Mouse (Mus musculus): ENCODE data around the gene Bri3. TPM values are rescaled to one million over a fixed set of nuclear protein-coding genes. Genes with fewer than 3 reads are reported as not detected.

Gene Bri3
- polyA plus RNA-seq, 1 experiment from 2014 or later, result 128 TPM

- no peaks in the 10 kb centered on the region for H3K4me1 ChIP-seq (ENCODE audit: control insufficient read depth, insufficient read depth, low read length)
- no peaks in the 10 kb centered on the region for H3K27me3 ChIP-seq (ENCODE audit: control insufficient read depth, insufficient read depth, low read length)
- H3K27ac ChIP-seq (replicated peaks; ENCODE audit: low read depth, low read length), result no peak overlapping the region
- no peak overlapping the region for H3K4me2 ChIP-seq (ENCODE audit: low read depth, severe bottlenecking)
- H3K36me3 ChIP-seq (ENCODE audit: control insufficient read depth, insufficient read depth, low read length), result no peaks in the 10 kb centered on the region
- WGBS, result 61% methylated on average over 2 of the region's 2 CpGs
- DNase-seq (ENCODE audit: low spot score) (no peak), ATAC-seq (ENCODE audit: insufficient number of reproducible peaks, low FRiP score, low TSS enrichment, low read depth) (no peak)
- H3K9ac ChIP-seq (ENCODE audit: low read length), result no peak overlapping the region
- H3K9me3 ChIP-seq (ENCODE audit: control insufficient read depth, low read length), result no peaks in the 10 kb centered on the region; the same call in 1 of the 2 replicates
- no peak overlapping the region for H3K4me3 ChIP-seq (ENCODE audit: low read depth, low read length)
These were observed 1.4 kb downstream of the Bri3 start for GRCm38 (mm10) chr5:144245592-144245991.

DNA sequence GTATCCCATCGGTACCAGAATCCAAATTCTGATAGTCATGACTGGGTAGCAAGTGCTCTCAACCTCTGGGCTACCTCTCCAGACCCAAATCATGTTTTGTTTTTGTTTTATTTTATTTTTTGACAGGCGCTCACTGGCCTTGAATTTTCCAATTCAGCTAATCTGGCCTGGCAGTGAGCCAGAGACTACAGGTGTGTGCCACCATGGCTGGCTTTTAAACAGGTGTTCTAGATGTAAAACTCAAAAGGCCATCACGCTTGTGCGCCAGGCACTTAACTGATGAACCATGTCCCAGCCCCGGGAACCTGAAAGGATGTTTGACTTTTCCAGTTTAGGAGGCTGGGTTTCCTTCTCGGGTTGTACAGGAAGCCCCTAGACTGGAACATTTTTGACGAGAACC is 2.4 kb downstream of the Bri3 start:
- H3K4me1 ChIP-seq (ENCODE audit: control insufficient read depth, insufficient read depth, low read length), result no peaks in the 10 kb centered on the region
- H3K27ac ChIP-seq (replicated peaks; ENCODE audit: low read depth, low read length), result no peak overlapping the region
- no peak overlapping the region for H3K4me2 ChIP-seq (ENCODE audit: low read depth, severe bottlenecking)
- DNase-seq (ENCODE audit: low spot score), result no peak
- no peak overlapping the region for H3K9ac ChIP-seq (ENCODE audit: low read length)
- no peak overlapping the region for H3K4me3 ChIP-seq (ENCODE audit: low read depth, low read length)
- H3K36me3 ChIP-seq (ENCODE audit: control insufficient read depth, insufficient read depth, low read length), result no peaks in the 10 kb centered on the region
- H3K27me3 ChIP-seq (ENCODE audit: control insufficient read depth, insufficient read depth, low read length), result no peaks in the 10 kb centered on the region
- no peak for ATAC-seq (ENCODE audit: insufficient number of reproducible peaks, low FRiP score, low TSS enrichment, low read depth)
- 80% methylated on average over 7 of the region's 7 CpGs for WGBS
- no peaks in the 10 kb centered on the region; the same call in 1 of the 2 replicates for H3K9me3 ChIP-seq (ENCODE audit: control insufficient read depth, low read length)

- no peak overlapping the region for H3K9ac ChIP-seq (ENCODE audit: low read length)
- H3K27ac ChIP-seq (replicated peaks; ENCODE audit: low read depth, low read length), result no peak overlapping the region
- no peak overlapping the region for H3K4me2 ChIP-seq (ENCODE audit: low read depth, severe bottlenecking)
- no peaks in the 10 kb centered on the region for H3K4me1 ChIP-seq (ENCODE audit: control insufficient read depth, insufficient read depth, low read length)
- 74% methylated on average over 10 of the region's 10 CpGs for WGBS
- H3K27me3 ChIP-seq (ENCODE audit: control insufficient read depth, insufficient read depth, low read length), result no peaks in the 10 kb centered on the region
- no peaks in the 10 kb centered on the region for H3K36me3 ChIP-seq (ENCODE audit: control insufficient read depth, insufficient read depth, low read length)
- no peak for ATAC-seq (ENCODE audit: insufficient number of reproducible peaks, low FRiP score, low TSS enrichment, low read depth)
- no peak for DNase-seq (ENCODE audit: low spot score)
- no peaks in the 10 kb centered on the region; the same call in 1 of the 2 replicates for H3K9me3 ChIP-seq (ENCODE audit: control insufficient read depth, low read length)
- H3K4me3 ChIP-seq (ENCODE audit: low read depth, low read length), result no peak overlapping the region
These were observed 3.1 kb downstream of the Bri3 start for GRCm38 (mm10) chr5:144247307-144247706.

GRCm38 (mm10) chr5:144247906-144248585 is 3.8 kb downstream of the Bri3 start:
- Histone ChIP-seq H3K4me3 (ENCODE audit: low read depth, low read length) (no peak overlapping the region), H3K9ac (ENCODE audit: low read length) (no peak overlapping the region), H3K27me3 (ENCODE audit: control insufficient read depth, insufficient read depth, low read length) (no peaks in the 10 kb centered on the region), H3K27ac (replicated peaks; ENCODE audit: low read depth, low read length) (no peak overlapping the region), H3K36me3 (ENCODE audit: control insufficient read depth, insufficient read depth, low read length) (no peaks in the 10 kb centered on the region), H3K4me1 (ENCODE audit: control insufficient read depth, insufficient read depth, low read length) (no peaks in the 10 kb centered on the region), H3K4me2 (ENCODE audit: low read depth, severe bottlenecking) (no peak overlapping the region), H3K9me3 (ENCODE audit: control insufficient read depth, low read length) (no peaks in the 10 kb centered on the region; the same call in 1 of the 2 replicates)
- ATAC-seq (ENCODE audit: insufficient number of reproducible peaks, low FRiP score, low TSS enrichment, low read depth) (no peak), DNase-seq (ENCODE audit: low spot score) (no peak)
- 67% methylated on average over 10 of the region's 10 CpGs for WGBS

GRCm38 (mm10) chr5:144249871-144250270 is 5.6 kb downstream of the Bri3 start:
- DNase-seq (ENCODE audit: low spot score), result no peak
- 0 out of 2 replicates have a peak, but pooled peaks cover 3% of the 10 kb centered on the region for H3K4me1 ChIP-seq (ENCODE audit: control insufficient read depth, insufficient read depth, low read length)
- no peak for ATAC-seq (ENCODE audit: insufficient number of reproducible peaks, low FRiP score, low TSS enrichment, low read depth)
- 79% methylated on average over 3 of the region's 3 CpGs for WGBS
- H3K27ac ChIP-seq (replicated peaks; ENCODE audit: low read depth, low read length), result no peak overlapping the region
- H3K27me3 ChIP-seq (ENCODE audit: control insufficient read depth, insufficient read depth, low read length), result no peaks in the 10 kb centered on the region
- no peak overlapping the region for H3K4me3 ChIP-seq (ENCODE audit: low read depth, low read length)
- H3K4me2 ChIP-seq (ENCODE audit: low read depth, severe bottlenecking), result no peak overlapping the region
- H3K9ac ChIP-seq (ENCODE audit: low read length), result no peak overlapping the region
- H3K36me3 ChIP-seq (ENCODE audit: control insufficient read depth, insufficient read depth, low read length), result no peaks in the 10 kb centered on the region
- no peaks in the 10 kb centered on the region; the same call in 1 of the 2 replicates for H3K9me3 ChIP-seq (ENCODE audit: control insufficient read depth, low read length)

- Histone ChIP-seq H3K4me3 (ENCODE audit: low read depth, low read length) (no peak overlapping the region), H3K9ac (ENCODE audit: low read length) (no peak overlapping the region), H3K9me3 (ENCODE audit: control insufficient read depth, low read length) (no peaks in the 10 kb centered on the region; the same call in 1 of the 2 replicates), H3K4me2 (ENCODE audit: low read depth, severe bottlenecking) (no peak overlapping the region), H3K36me3 (ENCODE audit: control insufficient read depth, insufficient read depth, low read length) (no peaks in the 10 kb centered on the region), H3K27ac (replicated peaks; ENCODE audit: low read depth, low read length) (no peak overlapping the region), H3K27me3 (ENCODE audit: control insufficient read depth, insufficient read depth, low read length) (no peaks in the 10 kb centered on the region), H3K4me1 (ENCODE audit: control insufficient read depth, insufficient read depth, low read length) (peaks cover 7% of the 10 kb centered on the region)
- 91% methylated on average over 13 of the region's 13 CpGs for WGBS
- DNase-seq (ENCODE audit: low spot score), result no peak
- no peak for ATAC-seq (ENCODE audit: insufficient number of reproducible peaks, low FRiP score, low TSS enrichment, low read depth)
These were observed 7.8 kb downstream of the Bri3 start for GRCm38 (mm10) chr5:144251876-144252577.

DNA sequence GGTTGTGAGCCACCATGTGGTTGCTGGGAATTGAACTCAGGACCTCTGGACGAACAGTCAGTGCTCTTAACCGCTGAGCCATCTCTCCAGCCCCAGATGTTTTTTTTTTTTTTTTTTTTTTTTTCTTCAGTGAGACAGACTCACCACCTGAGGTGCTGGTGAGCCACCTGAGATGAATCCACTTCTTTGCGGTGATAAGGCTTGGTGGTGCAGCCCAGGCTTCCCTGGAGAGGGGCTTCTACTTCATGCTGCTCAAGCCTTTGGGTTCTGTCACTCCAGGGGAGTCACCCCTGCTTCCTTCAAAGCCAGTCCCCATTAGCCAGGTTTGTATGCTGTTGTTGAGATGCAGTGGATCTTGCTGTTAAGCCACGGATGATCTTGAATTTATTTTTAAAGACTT is 9.0 kb downstream of the Bri3 start:
- no peak overlapping the region for H3K9ac ChIP-seq (ENCODE audit: low read length)
- no peak overlapping the region for H3K4me3 ChIP-seq (ENCODE audit: low read depth, low read length)
- H3K4me1 ChIP-seq (ENCODE audit: control insufficient read depth, insufficient read depth, low read length), result peaks cover 19% of the 10 kb centered on the region
- 81% methylated on average over 4 of the region's 4 CpGs for WGBS
- H3K27ac ChIP-seq (replicated peaks; ENCODE audit: low read depth, low read length), result no peak overlapping the region
- no peak for ATAC-seq (ENCODE audit: insufficient number of reproducible peaks, low FRiP score, low TSS enrichment, low read depth)
- H3K36me3 ChIP-seq (ENCODE audit: control insufficient read depth, insufficient read depth, low read length), result no peaks in the 10 kb centered on the region
- DNase-seq (ENCODE audit: low spot score), result no peak
- H3K27me3 ChIP-seq (ENCODE audit: control insufficient read depth, insufficient read depth, low read length), result no peaks in the 10 kb centered on the region
- no peaks in the 10 kb centered on the region; the same call in 1 of the 2 replicates for H3K9me3 ChIP-seq (ENCODE audit: control insufficient read depth, low read length)
- H3K4me2 ChIP-seq (ENCODE audit: low read depth, severe bottlenecking), result no peak overlapping the region

- no peaks in the 10 kb centered on the region; the same call in 1 of the 2 replicates for H3K36me3 ChIP-seq (ENCODE audit: control insufficient read depth, insufficient read depth, low read length)
- ATAC-seq (ENCODE audit: insufficient number of reproducible peaks, low FRiP score, low TSS enrichment, low read depth), result peak; percentile 11; the same call in 1 of the 2 replicates
- no peaks in the 10 kb centered on the region; the same call in 1 of the 2 replicates for H3K9me3 ChIP-seq (ENCODE audit: control insufficient read depth, low read length)
- peaks cover 27% of the 10 kb centered on the region for H3K4me1 ChIP-seq (ENCODE audit: control insufficient read depth, insufficient read depth, low read length)
- 53% methylated on average over 16 of the region's 16 CpGs for WGBS
- H3K9ac ChIP-seq (ENCODE audit: low read length), result peak overlapping the region; percentile 30; the same call in 1 of the 2 replicates
- H3K27ac ChIP-seq (replicated peaks; ENCODE audit: low read depth, low read length), result no peak overlapping the region
- no peaks in the 10 kb centered on the region for H3K27me3 ChIP-seq (ENCODE audit: control insufficient read depth, insufficient read depth, low read length)
- H3K4me2 ChIP-seq (ENCODE audit: low read depth, severe bottlenecking), result peak overlapping the region; percentile 43
- peak; percentile 43 for DNase-seq (ENCODE audit: low spot score)
- H3K4me3 ChIP-seq (ENCODE audit: low read depth, low read length), result peak overlapping the region; percentile 98
These were observed 10.0 kb downstream of the Bri3 start for GRCm38 (mm10) chr5:144254122-144254810.
